Mouse (Mus musculus) G1E (cell line): ENCODE measurements at regions not wholly inside any gene's neighbourhood (a gene's known extent, or its start where the extent isn't known, plus 50 kb on each side); places are given as distances from the start of the nearest gene placed in this dataset.

Experiments
- CTCF ChIP-seq: IDR thresholded peaks from 2 replicates; pipeline ENCODE4 v1.5.1; 2012; ENCODE audit warnings: low read depth, low read length, inconsistent platforms, mixed read lengths
- GATA2 ChIP-seq: IDR thresholded peaks from 2 replicates; pipeline ENCODE4 v1.6.1; 2012; ENCODE audit warnings: low read depth, low read length, inconsistent platforms, borderline replicate concordance
- TAL1 ChIP-seq: conservative IDR thresholded peaks from 2 replicates; pipeline ENCODE4 v1.6.1; 2012; ENCODE audit warnings: low read depth, low read length, inconsistent platforms, mixed read lengths

- no peak for TF ChIP-seq CTCF
- TF ChIP-seq TAL1: no peak
- no peak for TF ChIP-seq GATA2
Observed at GRCm38 (mm10) chr9:113378525-113378924, 329.5 kb downstream of the Pdcd6ip start.
